Mouse (Mus musculus) intestine, embryonic 15.5 days (tissue): Measurements from ENCODE around the gene Saa2. TPM values are rescaled to one million over a fixed set of nuclear protein-coding genes. Genes with fewer than 3 reads are reported as not detected.
A peak's percentile ranks its signal among the peaks of the same experiment; 100 is the strongest.

ENCODE experiments used
- ATAC-seq: fragments of 200-750 bp; cut with Nextera tagmentation; 2 replicates; pipeline ENCODE4 v1.8.0; 2017; ENCODE audit warnings: moderate TSS enrichment, moderate library complexity
- H3K27ac ChIP-seq: fragments of 300-500 bp; sonication (generic); 2 replicates; pipeline ENCODE4 v1.5.1; 2015; ENCODE audit warnings: mild to moderate bottlenecking, inconsistent platforms
- H3K27me3 ChIP-seq: fragments of 300-500 bp; sonication (generic); replicated peaks from 2 replicates; pipeline ENCODE4 v1.6.1; 2015; ENCODE audit warnings: inconsistent platforms
- H3K36me3 ChIP-seq: fragments of 300-500 bp; sonication (generic); 2 replicates; pipeline ENCODE4 v1.6.1; 2015; ENCODE audit warnings: inconsistent platforms
- H3K4me1 ChIP-seq: fragments of 300-500 bp; sonication (generic); replicated peaks from 2 replicates; pipeline ENCODE4 v1.6.1; 2015; ENCODE audit warnings: inconsistent platforms
- H3K4me2 ChIP-seq: fragments of 300-500 bp; sonication (generic); replicated peaks from 2 replicates; pipeline ENCODE4 v1.6.1; 2015; ENCODE audit warnings: mild to moderate bottlenecking, inconsistent platforms
- H3K4me3 ChIP-seq: fragments of 300-500 bp; sonication (generic); replicated peaks from 2 replicates; pipeline ENCODE4 v1.5.1; 2015; ENCODE audit warnings: inconsistent platforms
- H3K9ac ChIP-seq: fragments of 300-500 bp; sonication (generic); 2 replicates; pipeline ENCODE4 v1.6.1; 2015; ENCODE audit warnings: inconsistent platforms
- H3K9me3 ChIP-seq: fragments of 300-500 bp; sonication (generic); 2 replicates; pipeline ENCODE4 v1.6.1; 2016; ENCODE audit warnings: inconsistent platforms
- WGBS: fragments of 180-500 bp; shearing (Covaris S2); methylation state at CpG from one replicate; pipeline ENCODE4 v1.1.7; 2015; 5-methylcytosine and 5-hydroxymethylcytosine counted together
- polyA plus RNA-seq: library from polyadenylated mRNA; unstranded; fragments of >200 nt; fragmentation: Nextera tagmentation; extraction: Ambion mirVana; gene quantifications from 2 replicates; pipeline ENCODE4 v1.2.1, GENCODE M21; 2015

Gene Saa2
- polyA plus RNA-seq, 1 experiment from 2014 or later: not detected

GRCm38 (mm10) chr7:46768451-46768850, 16.9 kb downstream of the Saa2 start:
- ATAC-seq: no peak
- no peak overlapping the region for H3K4me3 ChIP-seq
- H3K27me3 ChIP-seq: no peaks in the 10 kb centered on the region
- 95% methylated on average over 7 of the region's 7 CpGs for whole genome bisulfite sequencing
- H3K4me2 ChIP-seq: no peak overlapping the region
- no peaks in the 10 kb centered on the region for H3K9me3 ChIP-seq
- H3K36me3 ChIP-seq: peaks cover 30% of the 10 kb centered on the region
- H3K4me1 ChIP-seq: no peaks in the 10 kb centered on the region
- H3K27ac ChIP-seq: no peak overlapping the region
- no peak overlapping the region for H3K9ac ChIP-seq

GRCm38 (mm10) chr7:46770706-46771105, 19.1 kb downstream of the Saa2 start:
- Histone ChIP-seq H3K36me3 (peaks cover 38% of the 10 kb centered on the region), H3K27me3 (no peaks in the 10 kb centered on the region), H3K9ac (no peak overlapping the region), H3K4me2 (no peak overlapping the region), H3K4me1 (no peaks in the 10 kb centered on the region), H3K27ac (no peak overlapping the region), H3K4me3 (no peak overlapping the region), H3K9me3 (no peaks in the 10 kb centered on the region)
- ATAC-seq: peak; percentile 56
- 56% methylated on average over 4 of the region's 4 CpGs for WGBS

GRCm38 (mm10) chr7:46789177-46789849, 37.7 kb downstream of the Saa2 start:
- no peaks in the 10 kb centered on the region for H3K9me3 ChIP-seq
- 91% methylated on average over 5 of the region's 5 CpGs for WGBS
- H3K4me1 ChIP-seq: no peaks in the 10 kb centered on the region
- H3K4me2 ChIP-seq: no peak overlapping the region
- H3K9ac ChIP-seq: no peak overlapping the region
- no peaks in the 10 kb centered on the region for H3K27me3 ChIP-seq
- no peak overlapping the region for H3K27ac ChIP-seq
- H3K4me3 ChIP-seq: no peak overlapping the region
- no peak for ATAC-seq
- H3K36me3 ChIP-seq: peaks cover 12% of the 10 kb centered on the region; the same call in 1 of the 2 replicates

DNA sequence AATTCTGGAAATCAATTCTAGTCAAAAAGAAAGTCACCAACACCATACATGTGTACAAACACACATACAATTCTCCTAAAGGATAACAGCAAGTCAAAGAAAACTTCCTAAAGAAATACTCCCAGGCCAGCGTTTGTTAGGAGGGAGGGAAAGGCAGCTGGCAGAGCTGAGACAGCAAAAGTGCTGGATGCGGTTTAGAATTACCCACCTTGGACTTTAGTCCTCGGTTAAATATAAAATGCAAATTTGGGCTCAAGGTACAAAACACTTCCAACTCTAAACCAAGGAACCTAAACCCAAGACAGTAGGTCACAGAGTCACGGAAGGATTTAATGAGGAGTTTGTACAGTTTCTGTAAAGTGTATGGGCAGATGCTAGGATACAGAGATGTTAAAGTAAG, 42.3 kb downstream of the Saa2 start:
- 65% methylated on average over 4 of the region's 4 CpGs for WGBS
- Histone ChIP-seq H3K4me3 (no peak overlapping the region), H3K9me3 (no peaks in the 10 kb centered on the region), H3K4me1 (peaks cover 9% of the 10 kb centered on the region; the same call in 1 of the 2 replicates), H3K4me2 (0 out of 2 replicates have a peak overlapping the region, but pooled peaks have one; percentile 62), H3K27me3 (no peaks in the 10 kb centered on the region), H3K36me3 (no peaks in the 10 kb centered on the region), H3K27ac (no peak overlapping the region), H3K9ac (no peak overlapping the region)
- no peak for ATAC-seq

- H3K27me3 ChIP-seq: no peaks in the 10 kb centered on the region
- H3K4me3 ChIP-seq: peak within 1 kb of the TSS; percentile 83
- peaks cover 9% of the 10 kb centered on the region; the same call in 1 of the 2 replicates for H3K4me1 ChIP-seq
- under 1% methylated on average over 75 of the region's 75 CpGs for WGBS
- peak within 1 kb of the TSS; percentile 85 for H3K27ac ChIP-seq
- H3K4me2 ChIP-seq: peak within 1 kb of the TSS; percentile 83
- H3K9ac ChIP-seq: peak within 1 kb of the TSS; percentile 80
- H3K36me3 ChIP-seq: 0 out of 2 replicates have a peak, but pooled peaks cover 2% of the 10 kb centered on the region
- no peaks in the 10 kb centered on the region for H3K9me3 ChIP-seq
- peak; percentile 99 for ATAC-seq
These were observed 44.0 kb downstream of the Saa2 start, which contains the start of the genes Hps5 and Gtf2h1 for GRCm38 (mm10) chr7:46795287-46796205. TSS of gene Hps5 (minus strand) at chr7:46796064. TSS of gene Gtf2h1 (plus strand) at chr7:46796103.

- under 1% methylated on average over 31 of the region's 31 CpGs for WGBS
- H3K27me3 ChIP-seq: no peaks in the 10 kb centered on the region
- no peaks in the 10 kb centered on the region for H3K9me3 ChIP-seq
- H3K4me2 ChIP-seq: peak overlapping the region; percentile 83
- peak overlapping the region; percentile 83 for H3K4me3 ChIP-seq
- ATAC-seq: no peak; the same call in 1 of the 2 replicates
- 0 out of 2 replicates have a peak, but pooled peaks cover 2% of the 10 kb centered on the region for H3K36me3 ChIP-seq
- H3K9ac ChIP-seq: peak overlapping the region; percentile 80
- peak overlapping the region; percentile 45 for H3K27ac ChIP-seq
- H3K4me1 ChIP-seq: peaks cover 9% of the 10 kb centered on the region; the same call in 1 of the 2 replicates
These were observed 44.7 kb downstream of the Saa2 start for GRCm38 (mm10) chr7:46796206-46796679.

- peak overlapping the region; percentile 80; the same call in 1 of the 2 replicates for H3K9ac ChIP-seq
- peak overlapping the region; percentile 83 for H3K4me2 ChIP-seq
- no peaks in the 10 kb centered on the region for H3K27me3 ChIP-seq
- H3K27ac ChIP-seq: no peak overlapping the region
- H3K9me3 ChIP-seq: no peaks in the 10 kb centered on the region
- no peak for ATAC-seq
- peaks cover 5% of the 10 kb centered on the region; the same call in 1 of the 2 replicates for H3K36me3 ChIP-seq
- WGBS: 46% methylated on average over 6 of the region's 6 CpGs
- peak overlapping the region; percentile 83 for H3K4me3 ChIP-seq
- peaks cover 9% of the 10 kb centered on the region; the same call in 1 of the 2 replicates for H3K4me1 ChIP-seq
These were observed 45.2 kb downstream of the Saa2 start for GRCm38 (mm10) chr7:46796779-46797178.

Other genes starting within 250 kb of the Saa2 start
- gene Sergef, start 112.0 kb upstream of the Saa2 start, polyA plus RNA-seq: 14.3 and 16.9 TPM in 2 replicates
- 0.97 and 1.2 TPM in 2 replicates for gene Tph1, start 79.3 kb upstream of the Saa2 start, polyA plus RNA-seq
- gene Saal1, start 41.1 kb upstream of the Saa2 start, polyA plus RNA-seq: 24.6 and 26.9 TPM in 2 replicates
- gene Saa3, start 36.1 kb upstream of the Saa2 start, polyA plus RNA-seq: 0.88 and 1.0 TPM in 2 replicates
- gene Saa4, start 19.2 kb upstream of the Saa2 start, polyA plus RNA-seq: 0.06 and 0.10 TPM in 2 replicates
- 0.42 and 0.77 TPM in 2 replicates for gene Saa1, start 8.8 kb upstream of the Saa2 start, polyA plus RNA-seq
- 23.2 and 23.3 TPM in 2 replicates for gene Hps5, start 44.3 kb downstream of the Saa2 start, polyA plus RNA-seq
- gene Gtf2h1, start 44.3 kb downstream of the Saa2 start, polyA plus RNA-seq: 63.3 and 72.8 TPM in 2 replicates
- 2,580 and 2,742 TPM in 2 replicates for gene Ldha, start 89.7 kb downstream of the Saa2 start, polyA plus RNA-seq
- gene Ldhc, start 109.4 kb downstream of the Saa2 start, polyA plus RNA-seq: not detected in 2 replicates
- 121 and 145 TPM in 2 replicates for gene Tsg101, start 168.2 kb downstream of the Saa2 start, polyA plus RNA-seq
- 10.3 and 11.2 TPM in 2 replicates for gene Uevld, start 206.7 kb downstream of the Saa2 start, polyA plus RNA-seq
- gene Gm9999, start 231.8 kb downstream of the Saa2 start, polyA plus RNA-seq: not detected in 2 replicates